Mouse (Mus musculus) thymus, postnatal 36 days (tissue): Measurements from ENCODE around the gene Zhx3.

Source experiments
- DNase-seq, 2 experiments: peaks; one replicate each; pipeline ENCODE4 v3.0.0; 2022; ENCODE audit warnings: mixed read lengths in 2 of 2

The Zhx3 gene

DNA sequence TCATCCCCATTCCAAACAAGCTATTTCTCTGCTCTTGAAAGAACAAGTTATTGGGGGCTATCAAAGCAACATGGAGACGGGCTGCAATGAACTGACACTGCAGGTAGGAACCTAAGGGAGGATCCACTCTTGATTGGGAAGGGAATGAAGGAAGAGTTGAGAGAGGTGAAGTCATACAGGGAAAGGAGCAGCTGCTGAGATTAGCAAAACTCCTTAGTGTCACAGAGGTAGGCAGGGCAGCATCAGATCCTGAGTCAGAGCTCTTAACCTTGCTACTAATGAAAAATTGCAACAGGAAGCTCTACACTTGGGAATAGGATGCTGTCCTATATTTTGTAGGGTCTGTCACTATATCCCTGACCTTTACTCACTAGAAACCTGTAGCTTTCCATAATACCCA is 71.8 kb downstream of the Zhx3 start:
- no peak for DNase-seq

- no peak for DNase-seq
Measured at GRCm38 (mm10) chr2:160798206-160798605, 74.6 kb downstream of the Zhx3 start.

DNA sequence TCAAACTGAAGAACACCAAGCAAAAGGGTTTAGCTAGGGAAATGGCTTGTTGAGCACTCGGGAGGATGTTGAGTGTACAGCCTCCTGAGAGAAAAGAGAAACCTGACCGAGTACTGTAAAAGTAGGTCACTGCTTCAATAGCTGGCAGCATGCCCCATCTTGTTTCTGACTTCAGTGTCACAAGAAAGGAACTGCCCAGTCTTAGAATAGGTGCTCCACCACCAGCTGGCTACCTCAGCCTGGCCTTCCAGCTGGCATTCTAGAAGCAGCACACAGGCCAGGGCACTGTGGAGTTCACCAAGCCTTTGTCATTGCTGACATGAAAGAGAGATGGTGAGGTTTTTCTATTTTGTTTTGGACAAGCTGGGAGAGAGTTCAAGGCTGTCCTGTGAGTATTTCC is 75.8 kb downstream of the Zhx3 start:
- DNase-seq = peak in 1 of 2 experiments; percentile 27

DNA sequence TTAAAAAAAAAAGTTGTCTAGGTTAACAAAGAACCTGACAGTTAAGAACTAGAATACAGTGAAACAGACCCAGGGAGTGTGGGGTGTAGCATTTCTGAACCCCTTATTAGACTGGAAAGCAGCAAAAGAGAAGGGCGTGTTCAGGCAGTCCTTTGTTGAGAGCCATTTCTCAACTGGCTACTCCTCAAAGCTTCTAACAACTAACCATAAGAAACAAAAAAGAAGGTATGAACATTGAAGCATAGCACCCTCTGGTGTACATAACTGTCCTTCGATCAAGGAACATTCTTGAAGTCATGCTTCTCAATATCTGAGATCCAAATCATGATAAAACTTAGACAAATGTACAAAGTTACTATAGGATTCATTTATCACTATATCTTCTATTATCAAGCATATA is 79.7 kb downstream of the Zhx3 start:
- no peak for DNase-seq

DNA sequence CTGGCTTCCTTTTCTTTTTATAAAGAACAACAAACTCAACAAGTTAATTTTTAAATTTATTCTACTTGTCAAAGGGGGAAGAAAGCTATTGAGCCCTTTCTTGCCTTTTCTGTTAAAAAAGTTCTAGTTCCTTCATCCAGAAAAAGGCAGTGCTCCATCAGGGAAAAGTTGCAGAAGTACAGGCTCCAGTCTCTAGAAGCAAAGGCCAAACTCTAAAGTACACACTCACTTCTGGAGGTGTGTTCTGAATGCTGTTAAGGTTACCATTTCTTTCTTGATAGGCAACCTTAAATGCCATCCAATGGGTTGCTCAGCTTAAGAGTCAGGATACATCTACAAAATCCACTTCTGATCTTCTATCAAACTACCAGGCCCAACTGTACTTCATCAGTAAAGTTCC is 83.1 kb downstream of the Zhx3 start:
- DNase-seq = no peak

DNA sequence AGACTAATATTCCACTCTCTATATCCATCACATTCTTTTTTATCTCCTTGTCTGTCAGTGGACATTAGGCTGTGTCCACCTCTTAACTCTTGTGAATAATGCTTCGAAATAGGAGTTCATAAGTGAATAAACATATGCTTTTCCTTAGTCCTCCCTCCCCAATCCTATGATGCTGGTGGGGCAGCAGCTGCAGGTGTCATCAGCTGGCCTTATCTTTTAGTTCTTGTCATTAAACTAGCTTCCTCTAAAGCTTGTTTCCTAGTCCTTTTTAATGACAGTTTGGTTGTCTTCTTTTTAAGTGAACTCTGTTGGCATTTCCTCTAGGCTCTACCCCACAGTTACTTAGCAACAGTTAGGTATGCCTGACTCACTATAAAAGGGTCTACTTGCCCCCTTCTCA is 83.8 kb downstream of the Zhx3 start:
- no peak for DNase-seq

GRCm38 (mm10) chr2:160786333-160786732 is 86.5 kb downstream of the Zhx3 start:
- no peak for DNase-seq

- DNase-seq = no peak
Measured at GRCm38 (mm10) chr2:160780834-160781219, 92.0 kb downstream of the Zhx3 start.

DNA sequence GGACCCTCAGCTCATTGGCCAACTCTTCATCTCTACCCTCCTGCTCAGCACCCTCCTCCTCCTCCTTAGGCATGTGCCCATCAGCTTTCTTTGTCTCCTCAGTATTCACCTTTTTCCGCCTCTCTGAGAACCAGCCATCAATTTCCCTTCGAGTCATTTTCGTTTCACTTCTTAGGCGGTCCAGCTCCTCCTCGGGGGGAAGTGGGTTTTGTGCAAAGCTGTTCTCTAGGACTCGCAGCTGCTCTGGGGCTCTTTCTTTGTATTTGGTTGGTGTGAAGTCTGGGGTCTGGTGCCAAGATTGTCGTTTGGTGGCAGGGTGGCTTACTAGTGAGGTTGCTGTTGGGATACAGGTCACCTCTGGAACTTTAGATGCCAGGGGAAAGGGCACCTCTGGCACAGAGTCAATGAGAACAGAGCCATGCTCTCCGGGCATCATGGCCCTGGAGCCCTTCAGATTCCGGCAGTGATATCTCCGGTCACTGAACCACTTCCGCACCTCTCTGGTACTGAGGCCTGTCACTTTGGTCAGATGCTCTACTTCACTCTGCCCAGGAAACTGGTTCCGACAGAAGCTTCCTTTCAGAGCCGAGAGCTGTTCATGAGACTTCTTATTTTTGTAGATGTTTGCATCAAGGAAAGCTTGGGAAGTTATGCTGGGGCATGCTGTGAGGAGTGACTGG is 92.5 kb downstream of the Zhx3 start:
- DNase-seq = peak in 1 of 2 experiments; percentile 39

GRCm38 (mm10) chr2:160778034-160778433 is 94.8 kb downstream of the Zhx3 start:
- no peak for DNase-seq

GRCm38 (mm10) chr2:160771325-160772276 is 101.2 kb downstream of the Zhx3 start:
- no peak for DNase-seq

DNA sequence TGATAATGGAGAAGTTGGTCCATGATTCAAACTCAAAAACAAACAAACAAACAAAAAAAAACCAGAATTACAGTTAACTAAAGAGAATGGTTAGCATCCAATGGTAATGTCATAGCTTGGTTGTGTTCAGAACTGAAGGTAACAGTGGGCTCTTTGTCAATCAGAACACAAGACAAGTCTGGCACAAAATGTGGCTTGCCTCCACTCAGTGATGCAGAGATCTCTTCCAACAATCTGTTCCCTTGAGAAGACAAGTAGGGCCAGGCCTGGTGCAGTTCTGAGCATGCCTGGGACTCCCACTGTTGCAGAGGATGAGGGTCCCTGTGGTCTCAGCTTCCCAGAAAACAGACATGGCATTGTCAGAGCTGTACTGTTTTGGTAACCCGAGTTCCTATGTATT is 101.9 kb downstream of the Zhx3 start:
- no peak for DNase-seq

GRCm38 (mm10) chr2:160770409-160770808 is 102.4 kb downstream of the Zhx3 start:
- no peak for DNase-seq

DNA sequence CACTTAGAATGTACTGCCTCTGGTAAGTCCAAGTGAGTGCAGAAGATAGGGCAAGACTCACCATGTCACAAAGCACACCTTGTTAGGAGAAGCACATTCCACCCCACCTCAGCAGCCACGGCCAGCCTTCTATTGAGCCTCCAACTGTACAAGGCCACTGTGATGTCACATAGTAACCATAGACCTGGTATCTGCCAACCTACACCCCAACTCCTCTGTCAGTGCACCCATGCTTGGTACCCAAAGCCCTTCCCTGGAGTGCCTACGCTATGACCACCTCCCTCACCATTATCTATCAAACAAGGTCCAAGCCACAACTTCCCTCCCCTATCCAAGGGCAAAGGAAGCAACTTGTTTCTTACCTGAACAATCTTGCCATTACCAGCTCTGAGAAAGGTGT is 103.8 kb downstream of the Zhx3 start:
- DNase-seq = no peak

DNA sequence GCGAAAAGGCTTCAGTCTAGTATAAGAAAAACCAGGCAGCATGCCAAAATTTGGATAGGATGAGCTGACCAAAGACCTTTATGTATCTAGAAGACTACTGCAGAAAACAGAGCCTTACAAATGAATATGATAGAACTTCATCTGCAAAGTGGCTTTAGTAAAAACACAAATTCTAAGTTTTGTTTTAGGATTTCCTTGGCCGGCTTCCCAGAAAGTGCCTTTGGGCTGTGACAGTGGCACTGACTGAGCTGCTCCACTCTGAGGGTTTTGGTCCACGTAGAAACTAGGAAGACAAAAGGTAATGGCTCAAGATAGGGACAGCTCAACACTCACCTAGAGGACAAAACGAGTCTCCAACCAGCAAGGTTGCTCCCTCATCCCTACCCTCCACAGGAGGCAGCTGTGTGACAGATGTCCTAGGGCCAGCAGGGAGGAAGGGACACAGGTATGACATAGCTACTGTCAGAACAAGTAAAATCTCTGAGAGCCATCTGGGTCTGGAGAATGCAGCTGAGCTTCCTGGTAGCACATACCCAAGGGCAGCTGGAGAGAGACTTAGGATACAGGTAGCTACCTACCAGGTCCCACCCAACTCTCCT is 104.6 kb downstream of the Zhx3 start:
- no peak for DNase-seq

GRCm38 (mm10) chr2:160767201-160767600 is 105.6 kb downstream of the Zhx3 start:
- DNase-seq = no peak

DNA sequence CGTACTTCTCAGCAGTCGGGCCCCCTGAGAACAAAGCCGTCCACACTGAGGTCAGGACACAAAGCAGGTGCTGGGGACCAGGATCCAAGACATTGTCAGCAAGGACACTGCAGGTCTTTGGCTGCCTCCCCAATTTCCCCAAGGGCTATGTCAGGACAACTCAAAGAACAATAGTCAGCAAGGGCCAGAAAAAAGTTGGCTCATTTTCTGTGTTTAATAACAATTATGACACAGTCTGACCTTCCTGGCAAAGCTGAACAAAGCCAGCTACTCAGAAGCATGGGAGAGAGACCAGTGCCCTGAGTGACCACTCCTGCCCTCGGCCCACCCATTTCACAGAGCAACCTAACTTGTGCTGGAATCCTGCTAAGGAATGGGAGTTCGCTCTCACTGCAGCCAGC is 106.4 kb downstream of the Zhx3 start:
- no peak for DNase-seq

DNA sequence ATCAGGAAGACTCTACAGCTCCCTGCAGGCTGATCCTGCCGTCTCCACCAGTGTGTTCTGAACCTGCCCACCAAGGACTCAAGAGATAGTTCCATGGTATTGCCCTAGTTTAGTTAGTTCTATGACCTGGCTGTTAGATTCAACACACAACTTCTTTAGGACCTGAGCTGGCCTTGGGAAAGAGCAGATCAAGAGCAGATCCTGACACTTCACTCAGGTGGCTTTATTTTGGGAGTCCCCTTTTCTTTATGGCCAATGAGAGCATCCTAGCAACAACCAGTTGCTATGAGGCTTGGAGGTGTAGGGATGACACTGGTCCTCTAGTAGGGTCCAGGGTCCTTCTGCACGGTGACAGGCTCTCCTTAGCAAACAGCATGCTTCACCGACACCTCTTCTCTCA is 107.7 kb downstream of the Zhx3 start:
- no peak for DNase-seq

- DNase-seq = no peak
Measured at GRCm38 (mm10) chr2:160764386-160764785, 108.4 kb downstream of the Zhx3 start.

DNA sequence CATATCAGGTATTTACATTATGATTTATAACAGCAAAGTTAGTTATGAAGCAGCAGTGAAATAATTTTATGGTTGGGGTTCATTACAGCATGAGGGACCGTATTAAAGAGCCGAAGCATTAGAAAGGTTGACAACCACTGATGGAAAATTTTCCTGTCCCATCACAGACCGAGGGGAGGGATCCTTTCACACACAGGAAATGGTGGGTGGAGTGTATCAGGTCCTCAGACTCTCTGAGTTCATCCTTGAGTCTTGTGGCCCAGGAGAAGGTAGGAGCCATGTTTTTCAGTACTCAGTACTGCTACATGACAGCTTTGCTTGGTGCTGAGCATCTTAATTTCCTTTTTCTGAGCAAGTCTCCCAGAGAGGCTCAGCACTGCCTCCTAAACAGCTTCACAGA is 109.0 kb downstream of the Zhx3 start:
- no peak for DNase-seq

DNA sequence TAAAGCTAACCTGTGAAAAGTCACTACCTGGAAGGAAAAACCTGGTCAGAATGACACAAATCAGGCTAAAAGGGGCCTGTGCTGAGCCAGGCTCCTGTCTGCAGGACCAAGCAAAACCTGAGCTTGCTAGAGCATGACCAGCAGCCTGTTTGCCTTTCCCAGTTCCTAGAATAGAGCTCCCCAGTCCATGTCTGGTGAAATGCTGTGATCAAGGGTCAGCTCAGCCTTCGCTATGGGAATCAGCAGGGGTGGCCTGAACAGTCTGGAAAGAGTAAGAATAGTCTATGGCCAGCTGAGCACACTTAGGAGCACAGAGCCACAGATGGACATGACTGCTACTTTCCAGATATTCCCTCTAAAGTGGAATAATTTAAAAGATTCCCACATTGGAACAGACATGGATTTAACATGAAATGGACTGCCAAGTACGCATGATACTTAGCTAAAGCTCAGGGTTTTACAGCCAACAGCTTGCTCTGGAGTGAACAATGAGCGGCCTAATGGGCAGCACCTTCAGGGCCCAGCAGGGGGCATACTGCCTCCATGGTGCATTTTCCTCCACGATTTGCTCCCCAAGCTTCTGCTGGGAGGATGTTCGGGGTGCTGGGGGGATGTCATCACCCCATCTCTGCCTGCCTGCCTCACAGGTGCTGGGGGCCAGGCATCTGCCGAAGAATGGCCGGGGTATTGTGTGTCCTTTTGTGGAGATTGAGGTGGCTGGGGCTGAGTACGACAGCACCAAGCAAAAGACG is 112.2 kb downstream of the Zhx3 start:
- peak; percentile 39 to 44 for DNase-seq

- DNase-seq = no peak
Measured at GRCm38 (mm10) chr2:160756583-160757203, 116.1 kb downstream of the Zhx3 start.

DNA sequence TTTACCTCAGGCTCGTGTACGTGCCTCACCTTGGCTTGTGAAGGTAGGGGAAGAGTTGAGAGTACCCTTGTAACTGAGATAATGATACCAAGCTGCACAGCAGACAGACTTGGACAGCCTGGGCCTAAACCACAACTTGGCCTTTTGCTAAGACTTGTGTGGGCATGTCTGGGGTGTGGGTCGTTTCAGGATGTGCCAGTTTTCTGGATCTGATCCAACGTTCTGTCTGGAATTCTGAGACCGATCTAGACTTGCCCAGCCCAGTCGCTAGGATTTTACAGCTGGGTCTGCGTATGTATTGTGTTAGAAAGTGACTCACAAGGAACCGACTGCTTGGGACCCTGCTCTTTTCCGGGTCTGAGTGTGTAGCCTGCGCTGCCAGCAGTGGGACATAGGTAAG is 125.7 kb downstream of the Zhx3 start:
- DNase-seq = no peak
